Mouse (Mus musculus) small intestine, adult 2 months (tissue): Measurements from ENCODE around the gene Id3.
A peak's percentile ranks its signal among the peaks of the same experiment; 100 is the strongest.

ENCODE experiments used
- CTCF ChIP-seq: fragments of 200-500 bp; IDR thresholded peaks from 2 replicates; pipeline ENCODE4 v1.5.1; 2012; ENCODE audit warnings: low read depth, mild to moderate bottlenecking, control low read depth, inconsistent platforms, low read length, moderate library complexity, mixed read lengths; ENCODE audit not compliant: insufficient replicate concordance, insufficient read length; ENCODE audit errors: extremely low read depth
- POLR2A ChIP-seq: fragments of 200-500 bp; IDR thresholded peaks from 2 replicates; pipeline ENCODE4 v1.6.1; 2012; ENCODE audit warnings: low read depth, mild to moderate bottlenecking, control low read depth, inconsistent platforms, low read length, moderate library complexity

DNA sequence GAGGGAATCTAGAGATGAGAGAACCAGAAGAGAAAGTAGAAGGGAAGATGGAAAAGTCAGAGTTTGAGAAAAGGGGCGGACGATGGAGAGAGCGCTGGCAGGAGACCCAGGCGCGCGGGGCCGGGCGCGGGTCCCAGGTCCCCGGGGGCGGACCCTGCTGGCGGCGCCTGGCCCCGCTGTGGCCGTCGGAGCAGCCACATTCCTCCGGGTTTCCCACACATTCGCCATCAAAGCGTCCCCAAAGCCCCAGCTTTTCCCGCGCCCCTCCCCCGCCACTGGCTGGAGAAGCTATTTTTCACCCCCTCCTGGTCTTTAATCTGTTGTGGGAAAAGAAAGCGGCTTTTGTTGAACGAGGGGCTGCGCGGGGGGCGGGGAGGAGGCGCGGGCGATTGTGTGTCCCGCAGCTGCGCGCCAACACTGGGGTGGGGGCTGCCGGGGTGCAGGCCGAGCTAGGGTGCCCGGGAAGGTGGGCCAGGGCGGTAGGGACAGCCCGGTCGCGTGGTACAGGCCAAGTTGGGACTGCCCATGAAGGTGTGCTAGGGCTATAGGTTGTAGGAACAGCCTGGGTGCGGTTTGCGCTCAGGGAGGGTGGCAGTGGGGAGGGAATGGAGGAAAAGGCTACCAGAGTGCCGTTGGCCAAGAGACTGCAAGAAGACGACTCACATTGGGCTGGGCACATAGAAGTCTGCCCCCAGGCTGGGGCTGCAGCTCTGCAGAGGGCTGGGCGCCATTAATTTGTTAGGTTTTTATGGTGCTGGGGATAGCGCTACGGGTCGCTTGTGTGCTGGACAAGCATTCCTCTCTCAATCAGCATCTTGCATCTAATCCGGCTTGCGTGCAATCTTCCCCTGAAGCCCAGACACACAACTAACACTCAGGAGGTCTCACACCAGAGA, 8.1 kb upstream of the Id3 start:
- no peak for TF ChIP-seq CTCF
- TF ChIP-seq POLR2A, result 0 out of 2 replicates have a peak, but pooled peaks have one; percentile 24
